Mouse (Mus musculus) forebrain, embryonic 14.5 days (tissue): ENCODE data around the gene Tas2r134. TPM values are rescaled to one million over a fixed set of nuclear protein-coding genes. Genes with fewer than 3 reads are reported as not detected.

Source experiments
- ATAC-seq: fragments of 200-750 bp; cut with Nextera tagmentation; 2 replicates; pipeline ENCODE4 v1.8.0; 2017; ENCODE audit warnings: mild to moderate bottlenecking, moderate library complexity
- DNase-seq: peaks from one replicate; pipeline ENCODE4 v3.0.0-alpha.2; 2015; ENCODE audit warnings: low spot score
- H3K27ac ChIP-seq: fragments of 300-500 bp; sonication (generic); 2 replicates; pipeline ENCODE4 v1.5.1; 2014; ENCODE audit warnings: low read depth, mild to moderate bottlenecking, control low read depth, low read length, moderate library complexity
- H3K27me3 ChIP-seq: fragments of 300-500 bp; sonication (generic); replicated peaks from 2 replicates; pipeline ENCODE4 v1.6.1; 2014; ENCODE audit warnings: low read length, control low read depth, mixed read lengths; ENCODE audit not compliant: control insufficient read depth, insufficient read depth
- H3K36me3 ChIP-seq: fragments of 300-500 bp; sonication (generic); 2 replicates; pipeline ENCODE4 v1.6.1; 2014; ENCODE audit warnings: low read length, control low read depth; ENCODE audit not compliant: control insufficient read depth, insufficient read depth
- H3K4me1 ChIP-seq: fragments of 300-500 bp; sonication (generic); 2 replicates; pipeline ENCODE4 v1.6.1; 2014; ENCODE audit warnings: antibody characterized with exemption, low read length, control low read depth; ENCODE audit not compliant: control insufficient read depth, insufficient read depth
- H3K4me2 ChIP-seq: fragments of 300-500 bp; sonication (generic); 2 replicates; pipeline ENCODE4 v1.6.1; 2014; ENCODE audit warnings: mild to moderate bottlenecking, control low read depth, low read length
- H3K4me3 ChIP-seq: fragments of 300-500 bp; sonication (generic); 2 replicates; pipeline ENCODE4 v1.5.1; 2014; ENCODE audit warnings: low read depth, low read length, control low read depth
- H3K9ac ChIP-seq: fragments of 300-500 bp; sonication (generic); 2 replicates; pipeline ENCODE4 v1.6.1; 2014; ENCODE audit warnings: mild to moderate bottlenecking, low read length, control low read depth, moderate library complexity
- H3K9me3 ChIP-seq: fragments of 300-500 bp; sonication (generic); replicated peaks from 2 replicates; pipeline ENCODE4 v1.6.1; 2016; ENCODE audit warnings: low read length, control low read depth, mixed read lengths; ENCODE audit not compliant: control insufficient read depth
- WGBS: fragments of 180-500 bp; shearing (Covaris S2); extraction: QIAGEN DNeasy Blood & Tissue Kit; methylation state at CpG from one replicate; pipeline ENCODE4 v1.1.7; 2014; 5-methylcytosine and 5-hydroxymethylcytosine counted together
- polyA plus RNA-seq: library from polyadenylated mRNA; unstranded; fragments of >200 nt; fragmentation: Nextera tagmentation; extraction: Ambion mirVana; gene quantifications from 2 replicates; pipeline ENCODE4 v1.2.1, GENCODE M21; 2014

Gene Tas2r134
- polyA plus RNA-seq, 1 experiment from 2014 or later = not detected

DNA sequence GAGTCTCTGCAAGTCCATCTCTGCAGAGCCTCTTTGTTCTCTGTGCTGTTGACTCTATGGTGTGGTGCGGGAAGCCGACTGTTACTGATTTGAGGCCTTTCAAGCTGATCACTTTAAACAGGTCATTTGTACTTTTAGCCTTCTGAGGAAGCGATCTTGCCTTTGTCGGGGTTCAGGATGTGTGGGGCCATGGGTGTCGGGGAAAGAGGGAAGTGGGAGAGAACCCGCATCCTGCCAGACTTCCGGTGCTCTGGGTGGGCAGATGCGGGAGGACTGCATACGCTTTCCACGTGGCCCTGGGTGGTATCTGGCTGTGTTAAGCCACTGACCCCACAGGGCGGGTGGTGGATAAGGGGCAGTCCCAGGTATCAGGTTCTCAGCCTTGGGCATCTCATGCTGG, 10.4 kb downstream of the Tas2r134 start:
- DNase-seq (no peak), ATAC-seq (no peak)
- 87% methylated on average over 11 of the region's 11 CpGs for WGBS

GRCm38 (mm10) chr2:51641635-51642034, 14.3 kb downstream of the Tas2r134 start:
- no peak for DNase-seq
- Histone ChIP-seq H3K4me1 (no peaks in the 10 kb centered on the region), H3K4me2 (no peak overlapping the region), H3K9me3 (no peaks in the 10 kb centered on the region), H3K9ac (no peak overlapping the region), H3K27me3 (no peaks in the 10 kb centered on the region), H3K27ac (no peak overlapping the region), H3K36me3 (no peaks in the 10 kb centered on the region), H3K4me3 (no peak overlapping the region)
- WGBS = 93% methylated on average over 7 of the region's 7 CpGs
- ATAC-seq = no peak

More for the DNA sequence above, 10.4 kb downstream of the Tas2r134 start:
- Histone ChIP-seq H3K27me3 (no peaks in the 10 kb centered on the region), H3K9me3 (no peaks in the 10 kb centered on the region), H3K4me3 (no peak overlapping the region), H3K9ac (no peak overlapping the region), H3K36me3 (no peaks in the 10 kb centered on the region), H3K4me2 (no peak overlapping the region), H3K4me1 (no peaks in the 10 kb centered on the region), H3K27ac (no peak overlapping the region)

DNA sequence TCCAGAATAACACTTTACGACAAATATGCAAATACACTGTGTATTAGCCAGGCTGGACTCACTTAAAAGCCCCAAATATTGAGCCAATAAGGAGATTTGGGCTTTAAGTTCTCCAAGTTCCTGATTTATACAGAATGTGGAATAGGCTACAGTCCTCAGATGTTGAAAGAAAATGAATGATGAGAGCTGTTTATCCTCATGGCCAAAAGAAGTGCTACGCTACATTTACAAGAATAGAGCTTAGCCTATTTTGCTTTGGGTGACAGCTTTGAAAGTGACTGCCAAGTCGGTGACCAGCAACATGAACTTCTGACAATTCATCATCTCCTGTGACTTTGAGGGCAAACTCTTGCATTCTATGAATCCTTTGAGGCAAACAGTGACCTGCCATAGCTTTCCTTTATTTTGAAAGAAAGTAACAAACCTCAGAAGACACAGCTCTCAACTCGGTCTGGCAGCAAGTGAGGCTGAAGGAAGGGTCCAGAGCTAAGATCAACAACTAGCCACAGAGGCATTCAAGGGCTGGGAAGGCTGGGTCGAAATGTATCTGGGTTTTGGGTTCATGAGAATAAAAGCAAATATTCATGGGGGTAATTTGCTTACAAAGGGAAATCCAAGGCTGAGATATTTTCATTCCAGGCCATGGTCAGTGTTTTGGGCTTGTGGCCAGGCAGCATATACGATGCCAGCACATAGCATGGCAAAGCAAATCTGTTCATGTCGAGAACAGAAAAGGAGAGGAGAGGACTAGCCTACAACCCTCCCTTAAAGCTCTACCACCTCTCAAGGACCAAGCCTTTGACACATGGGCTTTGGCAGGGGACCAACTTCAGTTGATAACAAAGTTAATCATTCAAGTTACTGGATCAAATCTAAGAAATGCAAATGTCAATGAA, 16.2 kb downstream of the Tas2r134 start:
- Histone ChIP-seq H3K4me1 (no peaks in the 10 kb centered on the region), H3K4me2 (no peak overlapping the region), H3K36me3 (no peaks in the 10 kb centered on the region), H3K4me3 (no peak overlapping the region), H3K9ac (no peak overlapping the region), H3K27me3 (no peaks in the 10 kb centered on the region), H3K9me3 (no peaks in the 10 kb centered on the region), H3K27ac (no peak overlapping the region)
- no peak for DNase-seq
- 87% methylated on average over 7 of the region's 7 CpGs for WGBS
- no peak for ATAC-seq

- DNase-seq (no peak), ATAC-seq (no peak)
- 85% methylated on average over 3 of the region's 3 CpGs for WGBS
These were observed 20.7 kb downstream of the Tas2r134 start for GRCm38 (mm10) chr2:51647972-51648371.

DNA sequence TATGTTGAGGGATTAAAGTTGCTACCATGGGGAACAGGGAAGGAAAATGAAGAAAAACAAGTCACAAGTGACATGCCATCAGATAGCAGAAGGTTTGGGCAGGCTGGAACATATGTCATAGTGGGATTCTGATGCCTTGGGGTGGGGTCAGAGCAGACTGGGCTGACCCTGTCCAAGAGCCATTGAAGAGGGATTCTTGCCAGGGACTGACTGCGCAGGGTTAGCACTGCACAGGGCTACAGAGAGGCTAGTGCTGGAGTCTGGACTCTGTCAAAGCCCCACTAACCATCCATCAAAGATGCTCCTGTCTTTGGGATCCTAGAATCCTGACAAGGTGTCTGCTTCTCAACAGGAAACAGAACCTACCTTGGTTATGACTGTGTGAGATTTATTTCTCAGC, 22.6 kb downstream of the Tas2r134 start:
- DNase-seq (no peak), ATAC-seq (no peak)
- H3K36me3 ChIP-seq = no peaks in the 10 kb centered on the region
- 65% methylated on average over 1 of the region's 1 CpGs for WGBS
- H3K9me3 ChIP-seq = no peaks in the 10 kb centered on the region
- H3K27me3 ChIP-seq = no peaks in the 10 kb centered on the region
- no peak overlapping the region for H3K4me3 ChIP-seq
- H3K4me1 ChIP-seq = peaks cover 4% of the 10 kb centered on the region
- no peak overlapping the region for H3K9ac ChIP-seq
- no peak overlapping the region for H3K4me2 ChIP-seq
- H3K27ac ChIP-seq = no peak overlapping the region

More at GRCm38 (mm10) chr2:51647972-51648371, 20.7 kb downstream of the Tas2r134 start:
- Histone ChIP-seq H3K27ac (no peak overlapping the region), H3K9ac (no peak overlapping the region), H3K4me3 (no peak overlapping the region), H3K9me3 (no peaks in the 10 kb centered on the region), H3K4me1 (peaks cover 4% of the 10 kb centered on the region), H3K4me2 (no peak overlapping the region), H3K36me3 (no peaks in the 10 kb centered on the region), H3K27me3 (no peaks in the 10 kb centered on the region)

DNA sequence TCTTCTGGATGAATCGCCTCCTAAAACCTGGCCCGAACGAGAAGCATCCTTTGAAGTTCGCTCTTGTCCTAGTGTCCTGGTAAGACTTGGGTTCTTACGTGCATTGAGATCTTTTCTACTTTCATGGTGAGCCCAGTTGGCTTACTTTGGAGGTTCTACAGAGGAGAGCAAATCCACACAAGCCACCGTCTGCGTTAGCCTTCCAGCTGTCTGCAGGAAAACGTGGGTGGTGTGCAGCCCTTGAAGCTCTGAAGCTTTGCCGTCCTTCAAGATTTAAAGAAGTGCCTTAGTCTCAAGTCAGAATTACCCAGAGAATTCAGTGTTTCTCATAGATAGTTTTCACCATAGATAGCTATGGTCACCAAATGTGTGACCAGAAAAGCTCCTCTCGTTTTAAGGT, 24.8 kb downstream of the Tas2r134 start:
- Histone ChIP-seq H3K36me3 (no peaks in the 10 kb centered on the region), H3K27me3 (no peaks in the 10 kb centered on the region), H3K9me3 (no peaks in the 10 kb centered on the region), H3K27ac (no peak overlapping the region), H3K4me2 (no peak overlapping the region), H3K4me1 (peaks cover 4% of the 10 kb centered on the region), H3K4me3 (no peak overlapping the region), H3K9ac (no peak overlapping the region)
- 95% methylated on average over 10 of the region's 10 CpGs for WGBS
- no peak for ATAC-seq
- no peak for DNase-seq

- no peaks in the 10 kb centered on the region for H3K4me1 ChIP-seq
- H3K36me3 ChIP-seq = no peaks in the 10 kb centered on the region
- 39% methylated on average over 3 of the region's 3 CpGs for WGBS
- no peaks in the 10 kb centered on the region for H3K27me3 ChIP-seq
- no peak overlapping the region for H3K27ac ChIP-seq
- no peak overlapping the region for H3K4me3 ChIP-seq
- H3K9ac ChIP-seq = no peak overlapping the region
- ATAC-seq (no peak), DNase-seq (no peak)
- no peak overlapping the region for H3K4me2 ChIP-seq
- no peaks in the 10 kb centered on the region for H3K9me3 ChIP-seq
These were observed 30.4 kb downstream of the Tas2r134 start for GRCm38 (mm10) chr2:51657684-51658083.

DNA sequence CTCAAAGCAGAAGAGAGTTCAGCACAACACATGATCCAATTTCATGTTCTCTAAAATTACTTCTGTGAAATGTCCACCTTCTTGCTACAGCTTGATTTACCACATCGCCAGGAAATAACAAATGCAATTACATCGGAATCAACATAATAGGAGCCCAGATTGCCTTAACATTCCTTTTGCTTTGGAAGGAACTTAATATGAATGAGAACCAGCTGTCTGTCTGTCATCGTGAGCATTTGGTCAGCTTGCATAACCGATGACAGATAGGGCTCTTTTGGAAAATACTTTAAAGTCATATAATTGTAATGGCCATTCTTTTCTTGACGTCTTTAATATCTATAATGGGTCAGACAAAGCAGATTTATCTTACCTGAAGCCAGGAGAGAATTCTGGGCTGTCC, 31.0 kb downstream of the Tas2r134 start:
- no peak overlapping the region for H3K4me3 ChIP-seq
- no peak for ATAC-seq
- H3K27ac ChIP-seq = no peak overlapping the region
- no peaks in the 10 kb centered on the region for H3K27me3 ChIP-seq
- H3K9me3 ChIP-seq = no peaks in the 10 kb centered on the region
- WGBS = 71% methylated on average over 5 of the region's 5 CpGs
- no peak overlapping the region for H3K4me2 ChIP-seq
- no peaks in the 10 kb centered on the region for H3K4me1 ChIP-seq
- no peak overlapping the region for H3K9ac ChIP-seq
- H3K36me3 ChIP-seq = no peaks in the 10 kb centered on the region
- peak; percentile 13 for DNase-seq

DNA sequence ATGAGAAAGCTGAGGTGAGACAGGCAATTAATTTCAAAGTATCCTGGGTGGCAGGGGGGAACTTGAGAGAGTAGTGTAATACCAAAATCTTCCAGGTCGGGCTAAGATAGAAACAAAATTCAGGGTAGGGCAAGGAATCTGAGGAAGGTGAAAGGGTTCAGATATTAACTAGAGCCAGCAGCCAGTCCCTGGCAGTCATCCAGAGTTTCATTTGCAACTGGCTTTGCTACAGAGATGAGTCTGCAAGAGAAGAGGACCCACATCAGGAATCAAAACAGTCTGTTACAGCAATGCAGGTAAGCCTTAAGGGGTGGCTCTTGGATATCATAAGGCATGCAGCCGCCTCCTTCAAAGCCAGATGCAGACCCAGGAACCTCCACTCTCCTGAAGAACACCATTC, 47.0 kb downstream of the Tas2r134 start:
- H3K9me3 ChIP-seq = no peaks in the 10 kb centered on the region
- no peak overlapping the region for H3K4me3 ChIP-seq
- H3K9ac ChIP-seq = no peak overlapping the region
- H3K27ac ChIP-seq = no peak overlapping the region
- no peak overlapping the region for H3K4me2 ChIP-seq
- no peaks in the 10 kb centered on the region for H3K4me1 ChIP-seq
- ATAC-seq (no peak), DNase-seq (no peak)
- no peaks in the 10 kb centered on the region for H3K27me3 ChIP-seq
- 85% methylated on average over 2 of the region's 2 CpGs for WGBS
- H3K36me3 ChIP-seq = no peaks in the 10 kb centered on the region
